Mouse (Mus musculus) lung, embryonic 15.5 days (tissue): ENCODE measurements at regions not wholly inside any gene's neighbourhood (a gene's known extent, or its start where the extent isn't known, plus 50 kb on each side); places are given as distances from the start of the nearest gene placed in this dataset.
A peak's percentile ranks its signal among the peaks of the same experiment; 100 is the strongest.

Experiments
- ATAC-seq: fragments of 200-750 bp; cut with Nextera tagmentation; 2 replicates; pipeline ENCODE4 v1.8.0; 2017; ENCODE audit warnings: moderate number of reproducible peaks, borderline replicate concordance; ENCODE audit not compliant: low FRiP score, low TSS enrichment; ENCODE audit errors: extremely low read depth
- H3K27ac ChIP-seq: fragments of 300-500 bp; sonication (generic); 2 replicates; pipeline ENCODE4 v1.5.1; 2015; ENCODE audit warnings: moderate library complexity, mild to moderate bottlenecking, inconsistent platforms
- H3K27me3 ChIP-seq: fragments of 300-500 bp; sonication (generic); 2 replicates; pipeline ENCODE4 v1.6.1; 2015; ENCODE audit warnings: inconsistent platforms
- H3K36me3 ChIP-seq: fragments of 300-500 bp; sonication (generic); 2 replicates; pipeline ENCODE4 v1.6.1; 2015; ENCODE audit warnings: inconsistent platforms
- H3K4me1 ChIP-seq: fragments of 300-500 bp; sonication (generic); 2 replicates; pipeline ENCODE4 v1.6.1; 2015; ENCODE audit warnings: inconsistent platforms
- H3K4me2 ChIP-seq: fragments of 300-500 bp; sonication (generic); 2 replicates; pipeline ENCODE4 v1.6.1; 2015; ENCODE audit warnings: inconsistent platforms, mild to moderate bottlenecking, moderate library complexity
- H3K4me3 ChIP-seq: fragments of 300-500 bp; sonication (generic); 2 replicates; pipeline ENCODE4 v1.5.1; 2015; ENCODE audit warnings: mild to moderate bottlenecking, inconsistent platforms
- H3K9ac ChIP-seq: fragments of 300-500 bp; sonication (generic); 2 replicates; pipeline ENCODE4 v1.6.1; 2015; ENCODE audit warnings: inconsistent platforms
- H3K9me3 ChIP-seq: fragments of 300-500 bp; sonication (generic); 2 replicates; pipeline ENCODE4 v1.6.1; 2016; ENCODE audit warnings: inconsistent platforms
- WGBS: fragments of 180-500 bp; shearing (Covaris S2); methylation state at CpG from one replicate; pipeline ENCODE4 v1.1.7; 2015; 5-methylcytosine and 5-hydroxymethylcytosine counted together

GRCm38 (mm10) chr11:19339721-19340317 lies 321.0 kb upstream of the Meis1 start:
- no peak overlapping the region for H3K4me3 ChIP-seq
- no peak for ATAC-seq
- no peak overlapping the region for H3K27ac ChIP-seq

GRCm38 (mm10) chr11:19340889-19341288 lies 322.1 kb upstream of the Meis1 start:
- Histone ChIP-seq H3K27me3 (no peaks in the 10 kb centered on the region), H3K4me1 (no peaks in the 10 kb centered on the region), H3K36me3 (no peaks in the 10 kb centered on the region), H3K27ac (no peak overlapping the region), H3K9me3 (no peaks in the 10 kb centered on the region), H3K9ac (no peak overlapping the region), H3K4me2 (no peak overlapping the region), H3K4me3 (no peak overlapping the region)
- ATAC-seq = no peak
- WGBS = 84% methylated on average over 5 of the region's 5 CpGs

More at GRCm38 (mm10) chr11:19339721-19340317, 321.0 kb upstream of the Meis1 start:
- 92% methylated on average over 7 of the region's 7 CpGs for WGBS
- no peaks in the 10 kb centered on the region for H3K4me1 ChIP-seq
- no peaks in the 10 kb centered on the region for H3K9me3 ChIP-seq
- H3K36me3 ChIP-seq = no peaks in the 10 kb centered on the region
- H3K27me3 ChIP-seq = no peaks in the 10 kb centered on the region
- H3K9ac ChIP-seq = no peak overlapping the region
- no peak overlapping the region for H3K4me2 ChIP-seq

GRCm38 (mm10) chr11:19341379-19341778 lies 322.6 kb upstream of the Meis1 start:
- no peak for ATAC-seq
- Histone ChIP-seq H3K27ac (no peak overlapping the region), H3K36me3 (no peaks in the 10 kb centered on the region), H3K4me1 (no peaks in the 10 kb centered on the region), H3K4me3 (no peak overlapping the region), H3K9me3 (no peaks in the 10 kb centered on the region), H3K27me3 (no peaks in the 10 kb centered on the region), H3K4me2 (no peak overlapping the region), H3K9ac (no peak overlapping the region)
- 71% methylated on average over 3 of the region's 3 CpGs for WGBS

GRCm38 (mm10) chr11:19342803-19343202 lies 324.0 kb upstream of the Meis1 start:
- H3K36me3 ChIP-seq = no peaks in the 10 kb centered on the region
- no peak overlapping the region for H3K27ac ChIP-seq
- H3K4me2 ChIP-seq = no peak overlapping the region
- no peak for ATAC-seq
- WGBS = 77% methylated on average over 4 of the region's 4 CpGs
- no peak overlapping the region for H3K9ac ChIP-seq
- no peaks in the 10 kb centered on the region for H3K27me3 ChIP-seq
- no peaks in the 10 kb centered on the region for H3K9me3 ChIP-seq
- H3K4me1 ChIP-seq = no peaks in the 10 kb centered on the region
- H3K4me3 ChIP-seq = no peak overlapping the region

- Histone ChIP-seq H3K27me3 (no peaks in the 10 kb centered on the region), H3K9me3 (no peaks in the 10 kb centered on the region), H3K27ac (no peak overlapping the region), H3K9ac (no peak overlapping the region), H3K36me3 (no peaks in the 10 kb centered on the region), H3K4me1 (peaks cover 4% of the 10 kb centered on the region; the same call in 1 of the 2 replicates), H3K4me3 (no peak overlapping the region), H3K4me2 (no peak overlapping the region)
- no peak for ATAC-seq
- 70% methylated on average over 3 of the region's 3 CpGs for WGBS
Observed at GRCm38 (mm10) chr11:19346276-19346826, 327.6 kb upstream of the Meis1 start.

- no peaks in the 10 kb centered on the region for H3K36me3 ChIP-seq
- ATAC-seq = peak; percentile 37; the same call in 1 of the 2 replicates
- H3K27ac ChIP-seq = no peak overlapping the region
- H3K9me3 ChIP-seq = no peaks in the 10 kb centered on the region
- peaks cover 11% of the 10 kb centered on the region; the same call in 1 of the 2 replicates for H3K4me1 ChIP-seq
- no peak overlapping the region for H3K9ac ChIP-seq
- no peak overlapping the region; the same call in 1 of the 2 replicates for H3K4me3 ChIP-seq
- no peaks in the 10 kb centered on the region for H3K27me3 ChIP-seq
- WGBS = 23% methylated on average over 13 of the region's 13 CpGs
- peak overlapping the region; percentile 42 for H3K4me2 ChIP-seq
Observed at GRCm38 (mm10) chr11:19350331-19351242, 331.8 kb upstream of the Meis1 start.

GRCm38 (mm10) chr11:19351243-19351787 lies 332.5 kb upstream of the Meis1 start:
- peak overlapping the region; percentile 42; the same call in 1 of the 2 replicates for H3K4me2 ChIP-seq
- H3K9ac ChIP-seq = no peak overlapping the region
- no peaks in the 10 kb centered on the region for H3K36me3 ChIP-seq
- no peak overlapping the region for H3K27ac ChIP-seq
- ATAC-seq = no peak
- H3K9me3 ChIP-seq = no peaks in the 10 kb centered on the region
- H3K27me3 ChIP-seq = no peaks in the 10 kb centered on the region
- 38% methylated on average over 7 of the region's 7 CpGs for WGBS
- H3K4me1 ChIP-seq = peaks cover 17% of the 10 kb centered on the region; the same call in 1 of the 2 replicates
- no peak overlapping the region for H3K4me3 ChIP-seq

GRCm38 (mm10) chr11:19353706-19354105 lies 334.9 kb upstream of the Meis1 start:
- no peak for ATAC-seq
- no peaks in the 10 kb centered on the region for H3K9me3 ChIP-seq
- H3K36me3 ChIP-seq = no peaks in the 10 kb centered on the region
- WGBS = 78% methylated on average over 3 of the region's 3 CpGs
- no peak overlapping the region for H3K9ac ChIP-seq
- H3K4me1 ChIP-seq = peaks cover 17% of the 10 kb centered on the region; the same call in 1 of the 2 replicates
- no peaks in the 10 kb centered on the region for H3K27me3 ChIP-seq
- H3K4me3 ChIP-seq = no peak overlapping the region
- H3K27ac ChIP-seq = no peak overlapping the region
- no peak overlapping the region for H3K4me2 ChIP-seq

- ATAC-seq = peak; percentile 58; the same call in 1 of the 2 replicates
- Histone ChIP-seq H3K4me2 (no peak overlapping the region), H3K4me3 (no peak overlapping the region), H3K27me3 (no peaks in the 10 kb centered on the region), H3K27ac (peak overlapping the region; percentile 38), H3K36me3 (no peaks in the 10 kb centered on the region), H3K9me3 (no peaks in the 10 kb centered on the region), H3K9ac (no peak overlapping the region), H3K4me1 (peaks cover 17% of the 10 kb centered on the region; the same call in 1 of the 2 replicates)
- 37% methylated on average over 2 of the region's 2 CpGs for WGBS
Observed at GRCm38 (mm10) chr11:19355179-19355578, 336.4 kb upstream of the Meis1 start.

GRCm38 (mm10) chr11:19356151-19356550 lies 337.4 kb upstream of the Meis1 start:
- H3K27me3 ChIP-seq = no peaks in the 10 kb centered on the region
- ATAC-seq = no peak
- H3K9me3 ChIP-seq = no peaks in the 10 kb centered on the region
- no peaks in the 10 kb centered on the region for H3K36me3 ChIP-seq
- H3K27ac ChIP-seq = peak overlapping the region; percentile 38
- H3K4me2 ChIP-seq = no peak overlapping the region
- no peak overlapping the region for H3K9ac ChIP-seq
- 35% methylated on average over 2 of the region's 2 CpGs for WGBS
- no peak overlapping the region for H3K4me3 ChIP-seq
- peaks cover 13% of the 10 kb centered on the region; the same call in 1 of the 2 replicates for H3K4me1 ChIP-seq

GRCm38 (mm10) chr11:19369152-19369551 lies 350.4 kb upstream of the Meis1 start:
- H3K36me3 ChIP-seq = no peaks in the 10 kb centered on the region
- no peak overlapping the region for H3K4me3 ChIP-seq
- WGBS = 22% methylated on average over 1 of the region's 1 CpGs
- no peaks in the 10 kb centered on the region for H3K27me3 ChIP-seq
- H3K27ac ChIP-seq = no peak overlapping the region
- no peak overlapping the region for H3K4me2 ChIP-seq
- ATAC-seq = no peak
- H3K9ac ChIP-seq = no peak overlapping the region
- H3K9me3 ChIP-seq = no peaks in the 10 kb centered on the region
- H3K4me1 ChIP-seq = no peaks in the 10 kb centered on the region
